Mouse (Mus musculus) heart, adult 8-10 months (tissue): ENCODE results near the gene Ciz1. TPM values are rescaled to one million over a fixed set of nuclear protein-coding genes. Genes with fewer than 3 reads are reported as not detected.

Source experiments
- DNase-seq: peaks from one replicate; pipeline ENCODE4 v3.0.0; 2022; ENCODE audit warnings: low spot score
- microRNA-seq: library from miRNA; unstranded; fragments of <30 nt; microRNA quantifications from one replicate; pipeline ENCODE4 v1.2.0, GENCODE M21; 2022
- total RNA-seq, 4 experiments: library from RNA; stranded (reverse); gene quantifications; 2 replicates each; pipeline ENCODE4 v1.2.4; 2022

Gene Ciz1
- total RNA-seq, 4 experiments from 2014 or later = 25.8 to 34.9 (median 28.0) TPM

DNA sequence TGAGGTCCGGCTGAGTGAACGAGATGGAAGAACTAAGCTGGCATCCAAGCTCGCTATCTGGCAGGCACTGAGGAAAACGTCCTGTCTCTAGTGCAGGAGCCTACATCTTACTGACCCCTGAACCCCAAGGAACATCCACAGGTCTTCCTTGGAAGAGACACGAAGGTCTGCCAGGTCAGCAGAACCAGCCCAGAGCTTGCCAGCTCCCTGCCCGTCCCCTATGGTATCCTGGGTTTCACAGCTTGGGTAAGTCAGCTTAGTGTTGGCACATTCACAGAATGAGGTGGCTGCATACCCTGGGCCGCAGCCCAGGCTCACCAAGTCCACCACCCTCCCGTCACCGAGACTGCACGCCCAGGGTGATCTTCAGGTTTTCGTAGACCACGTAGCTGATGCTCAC is 63.7 kb downstream of the Ciz1 start:
- no peak for DNase-seq

DNA sequence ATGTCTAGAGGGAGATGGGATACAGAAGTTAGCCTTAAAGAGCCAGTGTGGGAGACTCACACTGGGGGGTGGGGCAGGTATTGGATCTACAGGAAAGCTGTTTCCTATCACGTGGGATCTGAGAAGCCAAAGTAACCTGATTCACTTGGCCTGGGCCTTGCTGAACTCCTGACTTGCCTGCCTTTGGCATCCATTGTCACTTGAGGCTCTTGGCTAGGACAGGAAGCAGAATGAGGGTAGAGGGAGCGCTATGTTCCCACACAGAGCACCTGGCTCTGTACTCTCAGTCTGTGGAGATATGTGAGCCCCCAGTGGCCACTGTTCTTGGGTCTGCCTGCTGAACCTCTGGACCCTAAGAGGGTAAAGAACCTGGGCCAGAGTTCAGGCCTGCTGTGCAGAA is 64.4 kb downstream of the Ciz1 start:
- no peak for DNase-seq

GRCm38 (mm10) chr2:32417486-32417885 is 65.4 kb downstream of the Ciz1 start:
- no peak for DNase-seq

DNA sequence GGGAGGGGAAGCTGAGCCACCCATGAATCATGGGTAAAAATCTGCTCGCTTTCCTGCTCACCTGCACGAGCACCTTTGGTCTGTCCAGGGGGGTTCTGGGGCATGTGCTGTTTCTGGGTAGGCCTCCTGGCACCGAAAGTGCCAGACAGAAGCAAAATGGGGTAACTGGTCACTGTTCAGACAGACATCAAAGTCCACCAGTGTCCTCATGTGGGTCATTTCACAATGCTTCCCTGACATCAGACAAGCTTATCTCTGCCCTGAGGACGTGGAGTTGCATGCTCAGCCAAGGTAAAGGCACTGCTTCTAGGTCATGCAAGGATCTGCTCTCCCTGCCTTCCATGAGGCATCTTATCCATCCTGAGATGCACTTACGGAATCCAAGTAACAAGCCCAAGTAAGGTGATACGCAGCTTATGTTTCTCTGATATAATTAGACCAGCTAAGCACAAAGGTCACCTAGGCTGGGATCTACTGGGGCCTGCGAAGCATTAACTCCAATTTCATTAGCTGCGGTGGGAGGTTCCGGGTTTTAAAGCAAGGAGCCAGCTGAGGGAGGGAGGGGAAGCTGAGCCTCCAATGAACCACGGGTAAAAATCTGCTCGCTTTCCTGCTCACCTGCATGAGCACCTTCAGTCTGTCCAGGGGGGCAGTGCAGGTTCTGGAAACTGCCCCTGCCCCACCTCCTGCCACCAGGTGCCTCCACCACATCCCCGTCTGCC is 66.5 kb downstream of the Ciz1 start:
- DNase-seq = no peak

DNA sequence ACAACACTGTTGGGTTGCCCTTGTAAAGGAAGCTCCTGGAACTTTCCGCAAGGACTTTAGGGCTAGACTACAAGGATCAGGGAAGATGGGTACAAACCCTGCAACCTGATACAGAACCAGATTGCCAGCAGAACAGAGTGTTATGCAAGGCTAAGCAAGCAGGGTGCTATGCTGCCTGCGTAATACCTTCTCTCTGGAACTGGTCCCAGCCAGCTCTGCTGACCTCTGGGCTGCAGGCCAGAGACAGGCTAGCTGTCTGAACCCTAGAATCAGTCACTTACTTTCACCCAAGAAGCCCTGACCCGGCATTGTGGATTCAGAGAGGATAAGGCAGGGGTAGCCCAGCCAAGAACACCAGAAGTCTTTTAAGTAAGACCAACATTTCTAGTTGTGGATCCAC is 67.2 kb downstream of the Ciz1 start:
- DNase-seq = peak; percentile 76

DNA sequence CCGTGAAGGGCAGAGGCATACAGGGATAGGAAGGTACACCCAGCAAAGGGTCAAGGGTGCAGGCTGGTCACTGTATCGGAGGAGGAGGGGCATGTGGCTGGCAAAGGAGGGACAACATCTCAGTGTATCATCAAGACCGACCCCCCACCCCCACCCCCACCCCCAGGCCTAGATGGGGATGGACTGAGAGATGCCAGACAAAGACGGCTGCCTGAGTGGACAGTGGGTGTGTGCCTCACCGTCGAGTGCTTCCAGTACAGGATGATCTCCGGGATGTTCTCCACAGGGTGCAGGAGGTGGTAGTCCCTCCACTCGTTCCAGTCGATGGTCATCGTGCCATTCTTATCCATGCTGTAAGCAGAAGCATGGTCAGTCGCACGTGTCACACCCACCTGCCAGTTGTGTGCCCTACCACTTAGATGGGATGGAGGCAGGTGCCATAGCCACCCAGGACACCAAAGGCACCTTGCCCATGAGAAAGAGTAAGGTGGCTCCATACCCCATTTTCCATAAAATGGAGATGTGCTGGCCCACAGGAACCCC is 68.0 kb downstream of the Ciz1 start:
- no peak for DNase-seq

DNA sequence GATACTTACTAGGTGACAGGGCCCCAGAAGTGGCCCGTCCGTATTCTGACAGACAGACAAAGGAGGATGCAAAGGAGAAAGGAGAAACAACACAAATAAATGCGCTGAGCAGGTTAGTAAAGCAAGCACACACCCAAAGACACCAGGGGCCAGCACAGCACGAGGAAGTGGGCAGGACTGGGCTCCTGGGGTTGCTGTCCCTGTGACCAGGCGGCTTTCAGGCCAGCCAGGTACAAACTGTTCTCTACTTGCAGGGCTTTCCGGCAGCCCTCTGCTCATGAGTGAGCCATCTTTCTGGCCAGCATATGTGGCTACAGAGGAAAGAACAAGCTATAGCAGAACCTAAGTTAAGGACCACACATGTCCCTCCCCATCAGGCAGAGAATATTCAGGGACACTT is 68.5 kb downstream of the Ciz1 start:
- no peak for DNase-seq

DNA sequence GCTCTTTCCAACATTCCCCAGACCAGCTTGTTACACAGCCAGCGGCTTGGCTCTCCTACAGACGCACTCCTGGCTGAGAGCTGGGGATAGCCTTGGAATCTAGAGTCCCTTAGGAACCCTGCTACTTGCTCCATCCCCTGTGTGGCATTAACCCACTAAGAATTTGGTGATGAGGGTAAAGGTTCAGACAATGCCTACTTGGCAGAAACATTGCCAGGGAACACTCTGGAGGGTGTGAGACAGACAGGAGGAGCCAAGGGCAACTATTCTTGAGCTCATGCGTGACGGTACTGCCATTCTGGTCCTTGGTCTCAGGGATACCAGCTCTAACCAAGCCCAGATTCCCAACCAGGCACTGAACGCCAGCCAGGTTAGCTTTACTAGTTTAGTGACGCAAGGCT is 69.7 kb downstream of the Ciz1 start:
- DNase-seq = no peak

DNA sequence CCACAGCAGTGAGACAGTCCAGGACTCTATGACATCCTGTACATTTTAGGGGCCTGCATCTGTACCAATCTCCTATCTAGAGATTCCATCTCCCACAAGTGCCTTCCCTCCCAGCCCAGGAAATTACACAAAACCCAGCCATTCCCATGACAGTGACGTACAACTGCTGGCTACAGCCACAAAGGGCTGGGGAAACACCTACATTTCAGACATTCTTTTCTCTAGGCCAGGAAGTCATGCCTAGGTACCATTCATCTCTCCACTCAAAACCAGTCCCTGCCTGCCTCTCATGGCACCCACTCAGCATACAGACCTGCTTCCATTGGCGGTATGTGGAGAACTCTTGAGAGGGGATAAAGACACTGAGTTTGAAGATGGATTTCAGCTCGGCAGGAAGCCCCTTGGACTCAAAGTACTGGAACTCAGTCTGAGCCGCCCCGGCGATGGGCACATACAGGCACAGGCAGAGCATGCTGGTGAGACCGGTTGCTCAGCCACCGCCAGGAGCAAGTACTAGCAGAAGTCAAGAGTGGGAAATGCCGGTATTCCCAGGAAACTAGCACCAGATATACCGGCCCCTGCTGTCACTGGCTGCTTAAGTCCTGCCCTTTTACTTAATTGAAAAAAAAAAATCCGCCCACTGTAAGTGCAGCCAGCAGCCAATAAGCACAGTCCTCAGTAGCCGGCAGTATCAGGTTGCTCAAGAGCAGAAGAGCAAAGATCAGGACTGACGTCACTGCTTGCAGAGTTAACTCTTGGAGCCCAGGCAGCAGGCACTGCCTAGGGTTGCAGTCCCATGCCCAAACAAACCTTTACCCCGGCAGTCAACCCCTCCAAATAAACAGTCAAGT is 71.6 kb downstream of the Ciz1 start:
- DNase-seq = peak; percentile 88

GRCm38 (mm10) chr2:32424796-32425195 is 72.7 kb downstream of the Ciz1 start:
- no peak for DNase-seq

DNA sequence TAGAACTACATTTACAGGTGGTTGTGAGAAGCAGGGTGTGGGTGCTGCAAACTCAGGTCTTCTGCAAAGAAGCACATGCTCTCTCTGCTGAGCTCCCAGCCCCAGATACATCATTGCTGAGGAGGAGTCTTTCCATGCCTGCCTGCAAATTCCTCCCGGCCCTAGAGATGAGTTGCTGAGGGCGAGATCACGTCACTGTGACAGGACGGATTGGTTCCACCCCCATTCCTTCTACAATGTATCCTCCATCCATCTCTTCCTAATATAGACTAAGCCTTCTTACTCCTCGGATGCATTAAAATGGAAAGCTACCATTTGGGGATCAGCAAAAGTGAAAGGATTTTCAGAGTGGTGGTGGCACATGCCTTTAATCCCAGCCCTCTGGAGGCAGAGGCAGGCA is 73.4 kb downstream of the Ciz1 start:
- no peak for DNase-seq

GRCm38 (mm10) chr2:32426141-32426540 is 74.0 kb downstream of the Ciz1 start:
- no peak for DNase-seq

- no peak for DNase-seq
Observed at GRCm38 (mm10) chr2:32427720-32428119, 75.6 kb downstream of the Ciz1 start.

DNA sequence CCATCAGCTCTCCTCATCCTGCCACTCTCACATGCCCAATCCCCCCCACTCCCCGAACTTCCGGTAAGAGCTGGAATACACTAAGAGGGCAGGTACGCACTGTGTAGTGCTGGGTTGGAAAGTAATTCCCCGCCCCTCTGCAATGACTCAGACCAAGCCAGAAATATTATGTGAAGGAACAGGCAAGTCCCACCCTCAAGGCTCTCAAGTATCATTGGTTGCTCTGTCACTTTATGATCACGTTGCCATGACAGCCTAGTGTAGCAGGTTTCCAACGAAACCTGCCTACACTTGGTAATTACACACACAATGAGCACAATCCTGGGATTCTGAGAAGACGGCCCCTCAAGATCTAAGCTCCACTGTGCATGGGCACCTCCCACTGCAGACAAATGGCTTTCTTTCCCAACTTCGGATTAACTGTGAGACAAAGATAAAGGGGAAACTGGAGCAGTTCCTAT is 76.2 kb downstream of the Ciz1 start:
- no peak for DNase-seq

DNA sequence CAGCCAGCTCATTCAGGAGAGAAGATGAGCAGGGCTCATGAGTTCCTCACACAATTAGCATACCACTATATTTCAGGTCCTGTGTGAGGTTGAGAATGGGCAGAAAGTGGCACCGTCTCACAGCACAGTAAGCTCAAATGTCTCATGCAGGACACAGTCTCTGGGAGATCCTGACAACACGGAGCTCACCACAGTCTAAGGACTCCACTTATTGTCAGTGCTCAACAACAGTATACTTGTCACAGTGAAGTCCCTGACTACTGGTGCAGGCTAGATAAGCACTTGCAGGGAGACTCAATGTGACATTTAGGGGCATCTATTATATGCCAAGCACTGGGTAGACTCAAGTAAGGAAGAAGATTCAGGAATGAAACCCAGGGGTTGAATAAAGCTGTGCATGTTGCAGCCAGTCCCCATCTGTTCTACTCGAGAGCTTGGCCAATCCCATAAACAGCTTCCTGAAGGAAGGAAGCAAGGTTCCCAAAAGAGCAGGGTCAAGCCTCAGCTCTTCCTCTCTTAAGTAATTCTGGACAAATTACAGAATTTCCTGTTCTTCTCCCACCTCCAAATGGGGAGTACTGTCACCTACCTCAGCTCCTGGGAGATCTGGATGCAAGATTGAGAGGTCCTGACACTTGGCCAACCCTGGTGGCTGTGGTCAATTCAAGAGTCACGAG is 77.2 kb downstream of the Ciz1 start:
- DNase-seq = no peak

Small RNA genes within 50 kb of the gene (microRNA-seq; reads per million reads assigned to microRNA genes)
- gene Gm23363 (not detected), gene Mir199b (11.5 reads per million, percentile 28 among the genes with 10 or more reads in this experiment)

Other genes with a start within 250 kb of the Ciz1 start
- gene Prrc2b, start 201.2 kb upstream of the Ciz1 start, total RNA-seq = 10 to 100 TPM; 83.5 to 94.1 (median 89.2) TPM
- gene Pomt1, start 115.7 kb upstream of the Ciz1 start, total RNA-seq = 10 to 100 TPM; 12.5 to 15.0 (median 14.0) TPM
- gene Uck1, start 92.2 kb upstream of the Ciz1 start, total RNA-seq = 10 to 100 TPM; 22.9 to 24.5 (median 23.3) TPM
- 10 to 100 TPM; 75.1 to 88.9 (median 80.2) TPM for gene Golga2, start 64.9 kb upstream of the Ciz1 start, total RNA-seq
- gene Swi5, start 64.3 kb upstream of the Ciz1 start, total RNA-seq = 100 to 1,000 TPM; 221 to 257 (median 231) TPM
- 1 to 10 TPM; 3.5 to 7.5 (median 4.6) TPM for gene Dnm1, start 1.0 kb downstream of the Ciz1 start, total RNA-seq
- gene 1110008P14Rik, start 29.6 kb downstream of the Ciz1 start, total RNA-seq = 10 to 100 TPM; 43.8 to 49.1 (median 45.3) TPM
- 1 to 10 TPM; 3.7 to 7.2 (median 6.4) TPM for gene Lcn2, start 35.9 kb downstream of the Ciz1 start, total RNA-seq
- gene Ptges2, start 43.6 kb downstream of the Ciz1 start, total RNA-seq = 10 to 100 TPM; 58.8 to 71.3 (median 63.6) TPM
- 1 to 10 TPM; 3.4 to 4.4 (median 3.5) TPM for gene Naif1, start 98.1 kb downstream of the Ciz1 start, total RNA-seq
- gene Slc25a25, start 99.1 kb downstream of the Ciz1 start, total RNA-seq = 1 to 10 TPM; 6.4 to 7.8 (median 7.0) TPM
- gene Fam102a, start 183.0 kb downstream of the Ciz1 start, total RNA-seq = 10 to 100 TPM in 1 of 4 experiments, 1 to 10 TPM in 3; 6.8 to 10.9 (median 8.6) TPM
- 10 to 100 TPM; 16.5 to 22.2 (median 18.6) TPM for gene Dpm2, start 218.5 kb downstream of the Ciz1 start, total RNA-seq
- gene Pip5kl1, start 222.5 kb downstream of the Ciz1 start, total RNA-seq = under 1 TPM in 1 of 4 experiments, not detected in 3; 0.34 TPM
- gene 9430097D07Rik, start 223.4 kb downstream of the Ciz1 start, total RNA-seq = not detected
- gene St6galnac4, start 234.8 kb downstream of the Ciz1 start, total RNA-seq = 10 to 100 TPM; 15.6 to 23.2 (median 20.7) TPM
- gene St6galnac6, start 247.4 kb downstream of the Ciz1 start, total RNA-seq = 100 to 1,000 TPM; 102 to 131 (median 114) TPM